Mouse (Mus musculus) cerebellum, postnatal 36 days (tissue): Measurements from ENCODE around the gene Ceacam15.
"Not testable (repeated sequence)": the region's sequence is repeated elsewhere in the genome, so short reads cannot be mapped to it uniquely, and the experiment has no call there.

Source experiments
- DNase-seq, 2 experiments: peaks; one replicate each; pipeline ENCODE4 v3.0.0; 2021 to 2022; ENCODE audit warnings: mixed read lengths in 2 of 2

The Ceacam15 gene

GRCm38 (mm10) chr7:16675605-16676004 is at the start of gene Ceacam15:
TSS of gene Ceacam15 (minus strand) at chr7:16675705.
- no peak for DNase-seq

- DNase-seq, result not testable (repeated sequence)
Observed at GRCm38 (mm10) chr7:16722490-16722889, 47.0 kb upstream of the Ceacam15 start.

DNA sequence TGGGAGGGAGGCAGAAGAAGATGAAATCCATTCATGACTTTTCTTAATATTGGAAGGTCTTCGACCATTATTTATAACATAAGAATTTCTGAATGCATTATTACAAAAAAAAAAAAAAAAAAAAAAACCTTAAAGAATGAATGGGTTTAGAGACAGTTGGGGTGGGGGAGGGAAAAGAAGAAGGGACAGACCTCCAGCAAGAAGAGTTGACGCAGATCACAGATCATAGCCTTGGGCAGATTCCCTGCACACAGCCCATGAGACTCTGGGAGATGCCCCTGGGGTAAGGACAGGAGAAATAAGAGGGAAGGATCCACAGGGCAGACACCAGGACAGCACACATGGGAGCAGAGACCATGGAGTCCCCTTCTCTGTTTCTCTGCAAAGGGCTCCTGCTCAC is 46.1 kb upstream of the Ceacam15 start, which contains the start of gene Ceacam9:
Gene Ceacam9 (plus strand): TSS at position 301 of the 400 bp plus-strand sequence.
- DNase-seq, result no peak

GRCm38 (mm10) chr7:16716456-16717152 is 41.1 kb upstream of the Ceacam15 start:
- not testable (repeated sequence) for DNase-seq

DNA sequence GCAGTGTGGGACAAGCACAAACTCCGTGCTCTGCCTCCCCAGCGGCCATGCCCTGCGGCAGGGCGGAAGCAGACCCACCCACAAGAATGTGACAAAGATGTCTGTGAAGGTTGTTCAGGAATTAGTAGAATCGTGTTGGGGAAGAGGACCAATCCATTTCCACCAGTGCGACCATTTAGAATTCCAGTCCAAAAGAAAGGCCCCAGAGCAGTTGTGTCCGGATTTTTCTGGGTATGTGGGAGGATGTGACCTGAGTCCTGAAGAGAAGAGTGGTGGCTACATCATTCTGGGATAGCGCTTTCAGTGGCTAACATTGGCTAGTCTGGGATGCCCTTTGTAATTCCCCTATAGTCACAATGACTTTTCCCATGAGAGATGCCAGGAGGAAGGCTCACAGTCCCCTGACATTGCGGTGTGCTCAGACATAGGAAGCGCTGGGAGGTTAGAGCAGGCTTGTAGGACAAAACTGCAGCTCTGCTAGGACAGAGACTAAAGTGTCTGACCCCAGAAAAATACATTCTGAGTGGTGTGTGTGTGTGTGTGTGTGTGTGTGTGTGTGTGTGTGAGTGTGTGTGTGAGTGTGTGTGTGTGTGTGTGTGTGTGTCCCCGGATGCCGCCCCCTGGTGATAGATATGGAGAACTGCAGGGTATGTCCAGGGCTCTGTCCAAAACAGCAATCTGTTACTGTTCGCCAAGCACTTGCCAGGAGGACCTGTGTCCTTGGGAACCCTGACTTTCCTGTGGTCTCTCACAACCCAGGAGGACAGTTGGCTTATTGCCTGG is 37.3 kb upstream of the Ceacam15 start:
- no peak for DNase-seq

- DNase-seq, result no peak
Observed at GRCm38 (mm10) chr7:16710604-16711003, 35.1 kb upstream of the Ceacam15 start.

DNA sequence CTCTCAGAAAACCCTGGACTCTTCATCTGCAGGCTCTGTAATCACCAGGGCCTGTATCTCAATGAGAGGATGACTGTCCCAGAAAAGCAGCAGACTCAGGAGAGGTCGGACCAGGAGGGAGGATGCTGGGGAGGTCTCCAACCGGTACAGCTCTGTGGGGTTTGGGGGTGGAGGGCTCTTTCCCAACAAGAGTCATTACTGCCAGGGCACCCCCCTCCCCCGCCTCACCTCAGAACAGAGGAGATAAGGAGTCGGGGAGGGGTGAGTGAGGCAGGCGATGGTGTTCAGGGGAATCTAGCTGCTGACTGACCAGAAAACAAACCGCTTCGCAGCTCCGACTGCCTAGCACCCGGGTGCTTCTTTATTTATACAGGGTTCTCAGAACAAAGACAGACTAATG is 32.7 kb upstream of the Ceacam15 start:
- DNase-seq, result no peak

- DNase-seq, result no peak
Observed at GRCm38 (mm10) chr7:16706385-16706784, 30.9 kb upstream of the Ceacam15 start.

GRCm38 (mm10) chr7:16700583-16700982 is 25.1 kb upstream of the Ceacam15 start:
- no peak for DNase-seq

GRCm38 (mm10) chr7:16699042-16699441 is 23.5 kb upstream of the Ceacam15 start:
- DNase-seq, result no peak

GRCm38 (mm10) chr7:16695025-16695424 is 19.5 kb upstream of the Ceacam15 start:
- DNase-seq, result peak in 1 of 2 experiments; percentile 6

DNA sequence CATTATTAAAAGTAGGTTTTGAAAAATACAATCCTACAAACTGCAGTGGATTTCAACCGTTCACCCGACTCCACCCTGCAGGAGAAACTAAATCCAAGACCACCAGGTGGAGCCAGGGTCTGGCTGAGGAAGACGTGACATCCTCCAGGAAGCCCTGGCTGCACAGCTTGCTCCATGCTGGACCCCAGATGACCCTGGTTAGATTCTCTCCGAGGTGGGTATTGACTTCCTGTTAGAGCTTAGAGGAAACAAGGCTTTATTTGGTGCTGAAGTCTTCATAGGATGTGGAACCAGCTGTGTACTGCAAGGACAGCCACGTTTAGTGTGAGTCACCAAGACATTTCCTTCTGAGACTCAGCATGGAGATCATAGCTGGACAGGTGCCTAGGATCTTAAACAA is 13.7 kb upstream of the Ceacam15 start:
- DNase-seq, result no peak

GRCm38 (mm10) chr7:16680194-16680593 is 4.7 kb upstream of the Ceacam15 start:
- DNase-seq, result not testable (repeated sequence)

DNA sequence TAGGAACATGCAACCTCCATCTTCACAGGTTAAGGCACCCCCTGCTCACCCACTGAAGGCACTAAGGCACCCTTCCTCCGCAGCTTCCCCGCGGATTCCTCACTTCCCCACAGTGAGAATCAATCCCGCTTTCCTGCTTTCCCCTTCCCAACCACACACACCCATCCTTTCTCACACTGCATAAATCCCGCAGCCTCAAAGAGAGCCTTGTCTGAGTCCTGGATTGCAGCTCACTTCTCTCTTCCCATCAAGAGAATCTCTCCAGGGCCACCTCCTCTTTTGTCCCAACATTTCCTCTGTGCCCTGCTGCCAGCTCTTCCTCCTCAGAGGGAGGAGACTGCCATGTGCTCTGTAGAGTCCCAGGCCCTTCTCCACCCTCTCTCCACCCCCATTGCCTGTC is 806 bp downstream of the Ceacam15 start:
- not testable (repeated sequence) for DNase-seq

DNA sequence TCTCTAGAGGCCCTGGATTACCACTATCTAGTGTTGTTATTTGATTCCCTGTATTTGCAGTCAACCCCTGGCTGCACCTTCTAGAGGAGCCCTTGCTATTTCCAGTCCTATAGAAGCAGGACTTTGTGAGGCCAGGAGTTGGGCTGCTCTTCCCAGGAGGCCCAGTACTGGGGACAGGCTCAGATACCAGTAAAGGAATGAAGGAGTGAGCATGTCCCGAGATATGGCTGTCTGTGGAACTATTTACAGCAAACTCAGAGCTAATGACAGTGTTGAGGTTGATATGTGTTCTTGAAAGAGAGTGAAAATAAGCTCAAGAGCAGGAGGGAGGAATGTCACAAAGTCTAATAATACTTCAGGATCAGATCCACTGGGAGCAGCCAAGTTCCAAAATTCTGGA is 1.7 kb downstream of the Ceacam15 start:
- DNase-seq, result no peak

DNA sequence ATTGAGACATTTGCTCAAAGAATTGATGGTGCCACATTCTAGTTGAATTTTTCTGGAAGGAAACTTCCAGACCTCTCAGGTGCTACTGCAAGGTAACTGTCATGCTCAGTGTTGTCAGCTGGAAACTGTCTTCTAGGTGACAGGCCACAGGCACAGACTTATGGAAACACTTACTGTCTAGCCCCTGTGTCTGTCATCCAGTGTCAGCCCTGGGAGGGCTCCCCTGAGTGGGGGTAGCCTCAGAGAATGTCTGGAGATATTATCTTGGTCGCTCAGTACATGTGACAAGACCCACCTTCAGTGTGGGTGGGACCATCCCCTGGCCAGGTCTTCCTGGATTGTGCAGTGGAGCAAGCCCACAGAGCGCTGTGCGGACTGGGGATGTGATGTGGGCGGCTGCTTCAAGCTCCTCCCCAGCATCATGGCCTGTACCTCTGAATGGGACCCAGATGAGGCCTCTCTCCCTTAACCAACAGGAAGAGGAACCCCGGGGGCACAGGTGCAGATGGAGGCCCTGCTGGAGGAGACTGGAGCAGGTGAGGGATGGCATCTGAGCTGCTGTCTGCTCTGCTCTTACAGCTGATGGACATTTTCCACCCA is 7.1 kb downstream of the Ceacam15 start:
- not testable (repeated sequence) for DNase-seq

DNA sequence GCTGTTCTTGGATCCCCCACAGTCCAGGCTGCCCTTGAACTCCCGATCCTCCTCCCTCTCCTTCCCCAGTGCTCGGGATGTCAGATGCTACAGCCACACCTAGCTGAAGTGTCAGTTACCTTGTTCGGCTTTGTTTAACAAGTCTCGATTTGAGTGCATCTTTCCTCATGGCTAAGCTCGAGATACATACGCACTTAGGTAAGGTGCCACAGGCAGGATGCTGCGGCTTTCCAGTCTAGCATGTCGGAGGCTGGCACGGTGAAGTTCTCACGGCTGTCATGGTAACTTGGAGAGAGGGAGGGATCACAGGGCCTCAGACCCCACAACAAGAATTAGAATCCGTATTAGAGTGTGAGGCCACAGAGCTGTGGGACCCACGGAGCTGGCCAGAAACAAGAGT is 31.2 kb downstream of the Ceacam15 start:
- DNase-seq, result no peak

- DNase-seq, result not testable (repeated sequence)
Observed at GRCm38 (mm10) chr7:16643106-16643505, 32.4 kb downstream of the Ceacam15 start.

GRCm38 (mm10) chr7:16639028-16639427 is 36.5 kb downstream of the Ceacam15 start:
- DNase-seq, result peak; percentile 48 to 60

- no peak for DNase-seq
Observed at GRCm38 (mm10) chr7:16635116-16635515, 40.4 kb downstream of the Ceacam15 start.

- not testable (repeated sequence) for DNase-seq
Observed at GRCm38 (mm10) chr7:16633913-16634312, 41.6 kb downstream of the Ceacam15 start.

- DNase-seq, result no peak
Observed at GRCm38 (mm10) chr7:16631932-16632331, 43.6 kb downstream of the Ceacam15 start.

DNA sequence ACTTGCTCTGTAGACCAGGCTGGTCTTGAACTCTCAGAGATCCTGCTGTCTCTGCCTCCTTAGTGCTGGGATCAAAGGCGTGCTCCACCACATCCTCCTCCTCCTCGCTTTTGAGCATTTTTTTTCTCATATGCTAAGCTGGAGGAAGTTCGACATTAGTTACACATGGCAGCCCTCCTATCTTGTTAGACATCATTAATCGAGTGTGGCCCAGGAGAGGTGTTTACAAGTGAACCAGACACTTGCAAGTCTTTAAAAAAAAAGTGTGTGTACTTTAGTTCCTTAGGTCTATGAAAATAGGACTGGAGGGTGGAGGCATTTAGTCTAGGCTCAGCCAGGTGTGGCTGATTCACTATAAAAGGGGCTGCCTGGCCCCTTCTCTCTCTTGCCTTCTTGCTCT is 44.5 kb downstream of the Ceacam15 start:
- no peak for DNase-seq
